Mouse (Mus musculus) ES-E14 (cell line): ENCODE measurements around the gene Rhbdd1.

Experiments
- CHD2 ChIP-seq: IDR thresholded peaks from 2 replicates; pipeline ENCODE4 v1.6.1; 2014; ENCODE audit warnings: mild to moderate bottlenecking, low read depth, low read length, inconsistent platforms
- MAFK ChIP-seq: IDR thresholded peaks from 2 replicates; pipeline ENCODE4 v1.6.1; 2014; ENCODE audit warnings: mild to moderate bottlenecking, low read depth, low read length, inconsistent platforms; ENCODE audit not compliant: insufficient read depth

DNA sequence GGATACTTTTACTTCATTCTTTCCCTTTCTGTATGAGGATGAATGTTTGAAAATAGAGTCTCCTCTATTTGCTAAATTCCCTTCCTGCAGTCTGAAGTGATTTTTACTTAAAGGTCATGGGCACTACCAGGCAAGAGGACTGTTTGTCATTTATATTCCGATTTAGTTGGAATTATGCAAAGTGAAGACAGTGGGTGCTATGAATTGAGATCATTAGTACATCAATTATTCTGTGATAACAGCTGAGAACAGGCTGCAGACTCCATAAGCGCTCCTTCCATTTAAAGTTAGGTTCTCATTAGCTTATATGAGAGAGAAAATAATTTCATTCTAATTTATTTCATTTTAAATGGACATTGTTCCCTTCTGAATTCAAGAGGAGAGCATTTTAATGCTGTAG, 37.5 kb downstream of the Rhbdd1 start:
- TF ChIP-seq MAFK (no peak), CHD2 (no peak)
